Mouse (Mus musculus) thymus, postnatal 36 days (tissue): ENCODE results near the gene Nup214.

Source experiments
- DNase-seq, 2 experiments: peaks; one replicate each; pipeline ENCODE4 v3.0.0; 2022; ENCODE audit warnings: mixed read lengths in 2 of 2

The Nup214 gene

GRCm38 (mm10) chr2:32047323-32047722 lies 73.1 kb downstream of the Nup214 start:
- DNase-seq, result peak; percentile 82 to 90

- DNase-seq, result peak; percentile 60 to 73
Observed at GRCm38 (mm10) chr2:32051791-32052190, 77.6 kb downstream of the Nup214 start.

- peak; percentile 45 to 72 for DNase-seq
Observed at GRCm38 (mm10) chr2:32052418-32052817, 78.2 kb downstream of the Nup214 start.

- DNase-seq, result peak; percentile 52 to 55
Observed at GRCm38 (mm10) chr2:32055357-32055965, 81.2 kb downstream of the Nup214 start.

- DNase-seq, result no peak
Observed at GRCm38 (mm10) chr2:32056524-32056923, 82.3 kb downstream of the Nup214 start.

- DNase-seq, result peak; percentile 59 to 75
Observed at GRCm38 (mm10) chr2:32057360-32057759, 83.1 kb downstream of the Nup214 start.

- peak in 1 of 2 experiments; percentile 35 for DNase-seq
Observed at GRCm38 (mm10) chr2:32057794-32058193, 83.6 kb downstream of the Nup214 start.

GRCm38 (mm10) chr2:32058241-32058640 lies 84.0 kb downstream of the Nup214 start:
- peak; percentile 53 to 69 for DNase-seq

GRCm38 (mm10) chr2:32058716-32059115 lies 84.5 kb downstream of the Nup214 start:
- peak in 1 of 2 experiments; percentile 30 for DNase-seq

- DNase-seq, result peak in 1 of 2 experiments; percentile 19
Observed at GRCm38 (mm10) chr2:32059613-32060012, 85.4 kb downstream of the Nup214 start.

- peak; percentile 22 to 59 for DNase-seq
Observed at GRCm38 (mm10) chr2:32060228-32060805, 86.1 kb downstream of the Nup214 start.

GRCm38 (mm10) chr2:32061189-32061588 lies 87.0 kb downstream of the Nup214 start:
- peak; percentile 51 to 65 for DNase-seq

GRCm38 (mm10) chr2:32061722-32062505 lies 87.7 kb downstream of the Nup214 start:
- DNase-seq, result peak; percentile 77 to 78

- DNase-seq, result peak; percentile 80 to 85
Observed at GRCm38 (mm10) chr2:32062626-32063410, 88.6 kb downstream of the Nup214 start.

- peak; percentile 39 to 46 for DNase-seq
Observed at GRCm38 (mm10) chr2:32063451-32064151, 89.4 kb downstream of the Nup214 start.

GRCm38 (mm10) chr2:32064913-32065312 lies 90.7 kb downstream of the Nup214 start:
- peak in 1 of 2 experiments; percentile 85 for DNase-seq

GRCm38 (mm10) chr2:32065371-32065791 lies 91.1 kb downstream of the Nup214 start:
- DNase-seq, result peak; percentile 77 to 83

- peak in 1 of 2 experiments; percentile 49 for DNase-seq
Observed at GRCm38 (mm10) chr2:32066005-32066404, 91.8 kb downstream of the Nup214 start.

- DNase-seq, result peak in 1 of 2 experiments; percentile 31
Observed at GRCm38 (mm10) chr2:32068811-32069607, 94.8 kb downstream of the Nup214 start.

- peak in 1 of 2 experiments; percentile 12 for DNase-seq
Observed at GRCm38 (mm10) chr2:32070747-32071146, 96.5 kb downstream of the Nup214 start.

- DNase-seq, result no peak
Observed at GRCm38 (mm10) chr2:32074404-32074803, 100.2 kb downstream of the Nup214 start.
